ENCODE assay signal across 21 mouse cellular contexts in the genomic region with DNA sequence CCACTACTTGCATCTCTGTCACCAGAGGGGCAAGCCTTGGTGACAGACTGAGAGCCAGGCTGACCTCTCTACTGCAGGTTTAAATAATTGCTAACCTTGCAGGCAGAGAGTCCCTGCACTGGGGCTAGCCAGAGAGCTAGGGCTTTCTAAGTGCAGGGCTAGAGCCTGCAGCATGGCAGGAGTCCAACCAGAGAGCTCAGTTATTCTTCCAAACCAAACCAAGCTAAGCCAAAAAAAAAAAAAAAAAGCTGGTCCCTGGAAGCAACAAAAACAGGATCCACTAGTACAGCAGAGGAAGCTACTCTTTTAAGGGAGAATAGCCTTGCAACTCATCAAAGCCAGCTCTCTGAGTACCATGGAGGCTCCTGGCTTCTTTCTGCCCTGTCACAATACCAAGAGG. TPM values are rescaled to one million over a fixed set of nuclear protein-coding genes. Genes with fewer than 3 reads are reported as not detected.
DNase-seq lines count a peak whose midpoint lies in the region; ATAC-seq and TF ChIP-seq lines count a peak whose summit lies in the region.
"Had no signal": no experiment of that assay in that cellular context is flagged by ENCODE, and none has a peak within 500 bp of the region (broad histone marks: within the 10 kb centered on the region; RNA-seq: fewer than 3 reads in every experiment).

No protein-coding gene starts in this region.

- H3K36me3 ChIP-seq in forebrain, embryonic 14.5 days (ENCODE audit: control insufficient read depth, insufficient read depth, low read length), result no peaks in the 10 kb centered on the region
- no peaks in the 10 kb centered on the region for H3K36me3 ChIP-seq in forebrain, embryonic 13.5 days (ENCODE audit: poor library complexity, severe bottlenecking)
- no peaks in the 10 kb centered on the region for H3K36me3 ChIP-seq in hindbrain, postnatal 0 days (ENCODE audit: insufficient read depth, low read length)
- no peaks in the 10 kb centered on the region for H3K36me3 ChIP-seq in hindbrain, embryonic 10.5 days
- H3K36me3 ChIP-seq: limb, embryonic 12.5 days had no signal

- no peak overlapping the region for H3K4me3 ChIP-seq in forebrain, embryonic 14.5 days (ENCODE audit: low read depth, low read length)
- no peak overlapping the region for H3K4me3 ChIP-seq in forebrain, embryonic 13.5 days
- H3K4me3 ChIP-seq in hindbrain, postnatal 0 days (ENCODE audit: low read length), result no peak overlapping the region
- H3K4me3 ChIP-seq in hindbrain, embryonic 10.5 days, result no peak overlapping the region
- H3K4me3 ChIP-seq: limb, embryonic 12.5 days had no signal

- H3K27me3 ChIP-seq in forebrain, embryonic 14.5 days (replicated peaks; ENCODE audit: control insufficient read depth, insufficient read depth, low read length), result no peaks in the 10 kb centered on the region
- no peaks in the 10 kb centered on the region for H3K27me3 ChIP-seq in forebrain, embryonic 13.5 days
- H3K27me3 ChIP-seq in hindbrain, postnatal 0 days (ENCODE audit: insufficient read depth, low read length), result no peaks in the 10 kb centered on the region; the same call in 1 of the 2 replicates
- H3K27me3 ChIP-seq in hindbrain, embryonic 10.5 days (ENCODE audit: insufficient read depth, poor library complexity, severe bottlenecking), result 0 out of 2 replicates have a peak, but pooled peaks cover 4% of the 10 kb centered on the region
- H3K27me3 ChIP-seq: Patski had no signal

- no peak overlapping the region for H3K27ac ChIP-seq in forebrain, embryonic 14.5 days (ENCODE audit: low read depth, low read length)
- H3K27ac ChIP-seq in forebrain, embryonic 13.5 days, result no peak overlapping the region
- no peak overlapping the region for H3K27ac ChIP-seq in hindbrain, postnatal 0 days
- H3K27ac ChIP-seq in hindbrain, embryonic 10.5 days, result no peak overlapping the region
- H3K27ac ChIP-seq: hindbrain, embryonic 14.5 days; limb, embryonic 12.5 days; liver, embryonic 14.5 days had no signal

- TF ChIP-seq CTCF in hindbrain, postnatal 0 days (IDR thresholded peaks at IDR 0.05; ENCODE audit: low read depth), result no peak

- peaks cover 12% of the 10 kb centered on the region for H3K4me1 ChIP-seq in forebrain, embryonic 14.5 days (ENCODE audit: control insufficient read depth, insufficient read depth, low read length)
- peaks cover 25% of the 10 kb centered on the region for H3K4me1 ChIP-seq in forebrain, embryonic 13.5 days
- no peaks in the 10 kb centered on the region for H3K4me1 ChIP-seq in hindbrain, postnatal 0 days (ENCODE audit: insufficient read depth, low read length)
- H3K4me1 ChIP-seq in hindbrain, embryonic 10.5 days (replicated peaks), result peaks cover 21% of the 10 kb centered on the region

- no peak for ATAC-seq in forebrain, embryonic 14.5 days
- ATAC-seq in forebrain, embryonic 13.5 days, result no peak
- ATAC-seq in hindbrain, postnatal 0 days, result no peak
- ATAC-seq: activated CD4-positive, CD25-positive, alpha-beta regulatory T cell, adult 4 months; intestine, embryonic 16.5 days; lung, postnatal 0 days; Patski had no signal

- no peaks in the 10 kb centered on the region for H3K9me3 ChIP-seq in forebrain, embryonic 14.5 days (replicated peaks; ENCODE audit: control insufficient read depth, low read length)
- H3K9me3 ChIP-seq in forebrain, embryonic 13.5 days (replicated peaks), result no peaks in the 10 kb centered on the region
- no peaks in the 10 kb centered on the region for H3K9me3 ChIP-seq in hindbrain, postnatal 0 days (ENCODE audit: low read length)
- H3K9me3 ChIP-seq in hindbrain, embryonic 10.5 days, result no peaks in the 10 kb centered on the region
- H3K9me3 ChIP-seq: limb, embryonic 12.5 days had no signal

- H3K4me2 ChIP-seq in forebrain, embryonic 14.5 days (ENCODE audit: low read length), result no peak overlapping the region
- H3K4me2 ChIP-seq in forebrain, embryonic 13.5 days, result no peak overlapping the region
- H3K4me2 ChIP-seq in hindbrain, postnatal 0 days (ENCODE audit: low read depth, low read length), result no peak overlapping the region
- H3K4me2 ChIP-seq: hindbrain, embryonic 14.5 days; limb, embryonic 12.5 days had no signal

- DNase-seq in forebrain, embryonic 14.5 days (ENCODE audit: low spot score), result peak; percentile 50
- DNase-seq in hindbrain, postnatal 0 days (ENCODE audit: low spot score), result peak; percentile 46
- no peak for DNase-seq in hindbrain, embryonic 10.5 days (ENCODE audit: low spot score)
- peak; percentile 51 to 53 for DNase-seq in right cerebral cortex, postnatal 10 days (ENCODE audit: low spot score in 2 of 2)
- no peak for DNase-seq in right cerebral cortex, adult 18-20 months
- no peak for DNase-seq in spleen, postnatal 4 days (ENCODE audit: low spot score in 2 of 2)
- DNase-seq: kidney, postnatal 36 days; layer of hippocampus, adult 9-11 months; thymus, postnatal 36 days had no signal

- H3K9ac ChIP-seq in forebrain, embryonic 14.5 days (ENCODE audit: low read length), result no peak overlapping the region
- no peak overlapping the region for H3K9ac ChIP-seq in forebrain, embryonic 13.5 days
- no peak overlapping the region for H3K9ac ChIP-seq in hindbrain, postnatal 0 days (replicated peaks; ENCODE audit: low read length)
- H3K9ac ChIP-seq: hindbrain, embryonic 14.5 days; limb, embryonic 12.5 days; liver, embryonic 14.5 days had no signal

RNA-seq across cellular contexts. Expression of gene Lhx4, which starts 50.6 kb away (rescaled TPM):
- polyA plus RNA-seq in forebrain, embryonic 14.5 days (2014; fragmentation: Nextera tagmentation; extraction: Ambion mirVana), result 0.11 TPM in 1 of 2 replicates, not detected in the other
- polyA plus RNA-seq in forebrain, embryonic 13.5 days (2015; fragmentation: Nextera tagmentation; extraction: Ambion mirVana), result 0.04 and 0.06 TPM in 2 replicates
- 2.2 and 4.3 TPM in 2 replicates for total RNA-seq in hindbrain, postnatal 0 days (2014; rRNA removed)
- polyA plus RNA-seq in hindbrain, postnatal 0 days (2015; fragmentation: Nextera tagmentation; extraction: Ambion mirVana), result 1.6 and 1.8 TPM in 2 replicates
- 5.7 and 11.6 TPM in 2 replicates for polyA plus RNA-seq in hindbrain, embryonic 10.5 days (2016; fragmentation: Nextera tagmentation; extraction: Ambion mirVana)
- total RNA-seq: heart, adult 8-10 months; left cerebral cortex, adult 8-10 months; megakaryocyte, adult 5-6 weeks had no signal
- polyA plus RNA-seq: heart, postnatal 0 days; limb, embryonic 12.5 days; liver, embryonic 14.5 days; lung, postnatal 0 days; Patski had no signal

Comparison
In these comparisons a context has a peak if more than half of its experiments do, and no peak if none do; other contexts are left out.
1. DNase-seq: peak in forebrain, embryonic 14.5 days (single experiment), hindbrain, postnatal 0 days (single experiment) and right cerebral cortex, postnatal 10 days (2 of 2); none in hindbrain, embryonic 10.5 days (single experiment), right cerebral cortex, adult 18-20 months (single experiment) and spleen, postnatal 4 days (0 of 2).